Mouse (Mus musculus): ENCODE measurements around the gene Mdm2. TPM values are rescaled to one million over a fixed set of nuclear protein-coding genes. Genes with fewer than 3 reads are reported as not detected.

Mdm2 gene
- polyA plus RNA-seq, 1 experiment from 2014 or later = 38.2 TPM

DNA sequence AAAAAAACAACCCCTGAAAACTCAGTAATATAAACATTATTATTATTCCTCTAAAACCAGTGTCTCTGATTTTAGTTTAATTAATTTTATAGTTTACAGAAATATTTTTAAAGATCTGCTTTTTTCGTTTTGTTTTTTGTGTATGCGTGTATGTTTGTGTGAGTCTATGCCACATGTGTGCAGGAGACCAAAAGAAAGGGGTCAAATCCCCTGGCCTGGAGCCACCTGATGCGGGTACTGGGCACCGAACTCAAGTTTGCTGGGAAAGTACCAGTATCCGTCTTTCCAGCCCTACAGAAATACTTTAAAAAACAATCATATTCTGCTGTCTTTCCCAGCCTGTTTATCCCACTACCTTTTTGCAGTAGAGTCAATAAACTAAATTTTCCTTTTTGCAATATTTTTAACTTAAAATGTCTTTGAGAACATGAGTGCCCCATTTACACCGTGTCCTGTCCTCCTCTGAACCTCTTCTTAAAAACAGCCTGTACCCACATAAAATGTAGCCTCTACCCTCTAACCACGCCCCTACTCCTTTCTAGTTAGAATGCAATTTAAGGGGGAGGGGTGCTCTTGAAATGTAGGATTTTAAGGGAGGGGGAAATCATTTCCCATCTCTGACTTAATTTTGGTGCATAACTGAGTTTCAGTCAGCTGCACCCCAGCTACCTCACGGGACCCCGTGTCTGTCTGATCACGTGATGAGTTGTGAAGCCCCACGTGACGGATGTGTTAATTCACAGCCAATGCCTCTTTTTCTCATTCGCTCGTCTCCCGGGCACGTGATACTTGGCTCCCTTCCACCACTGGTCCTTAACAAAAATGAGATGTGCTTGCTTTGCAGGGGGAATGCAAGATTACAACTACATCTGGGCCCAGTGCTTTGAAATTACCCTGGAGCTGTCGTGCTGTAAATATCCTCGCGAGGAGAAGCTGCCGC is 35.2 kb downstream of the Mdm2 start:
- 0 out of 2 replicates have a peak overlapping the region, but pooled peaks have one; percentile 8 for H3K4me3 ChIP-seq (replicated peaks)

DNA sequence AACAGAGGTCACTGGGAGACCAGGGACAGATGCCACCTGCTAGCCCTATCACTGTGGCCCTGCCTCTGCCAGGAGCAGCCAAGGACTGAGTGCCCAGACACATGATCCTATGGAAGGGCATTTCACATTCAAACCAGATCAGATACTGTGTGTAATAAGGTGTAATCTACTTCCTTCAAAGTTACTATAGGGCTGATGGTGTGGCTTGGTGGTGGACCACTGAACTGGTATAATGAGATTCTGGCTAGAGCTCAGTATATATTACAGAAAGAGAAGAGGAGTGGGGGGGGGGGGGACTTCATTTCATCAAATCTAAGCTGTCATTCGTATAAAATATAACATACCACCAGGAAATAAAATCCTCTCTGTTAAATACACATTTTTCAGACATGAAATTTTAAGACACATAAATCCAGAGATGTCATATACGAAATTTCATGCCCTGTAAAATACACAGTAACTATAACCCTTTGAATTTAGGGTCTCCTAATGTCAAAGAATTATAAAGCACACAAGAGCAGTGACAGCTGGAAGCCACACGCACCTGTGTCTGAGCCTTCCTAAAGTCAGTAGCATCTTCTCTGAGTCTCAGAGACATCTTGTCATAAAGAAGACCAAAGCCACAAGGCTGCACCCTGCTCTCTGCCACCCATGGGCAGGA is 36.1 kb downstream of the Mdm2 start:
- 75% methylated on average over 3 of the region's 3 CpGs for WGBS
- no peak for ATAC-seq (ENCODE audit: insufficient read depth, low FRiP score, low read depth)
- no peak overlapping the region for H3K4me2 ChIP-seq
- H3K4me3 ChIP-seq (replicated peaks) = no peak overlapping the region
- no peaks in the 10 kb centered on the region for H3K36me3 ChIP-seq
- 0 out of 2 replicates have a peak, but pooled peaks cover 7% of the 10 kb centered on the region for H3K4me1 ChIP-seq
- H3K9me3 ChIP-seq = no peaks in the 10 kb centered on the region
- H3K27ac ChIP-seq = no peak overlapping the region
- H3K9ac ChIP-seq = no peak overlapping the region
- no peaks in the 10 kb centered on the region for H3K27me3 ChIP-seq (replicated peaks)

More for the DNA sequence above, 35.2 kb downstream of the Mdm2 start:
- Histone ChIP-seq H3K4me1 (0 out of 2 replicates have a peak, but pooled peaks cover 3% of the 10 kb centered on the region), H3K36me3 (no peaks in the 10 kb centered on the region), H3K9me3 (no peaks in the 10 kb centered on the region), H3K9ac (no peak overlapping the region), H3K27me3 (replicated peaks) (no peaks in the 10 kb centered on the region), H3K4me2 (peak overlapping the region; percentile 40), H3K27ac (no peak overlapping the region)
- ATAC-seq (ENCODE audit: insufficient read depth, low FRiP score, low read depth) = no peak
- 44% methylated on average over 20 of the region's 20 CpGs for WGBS

DNA sequence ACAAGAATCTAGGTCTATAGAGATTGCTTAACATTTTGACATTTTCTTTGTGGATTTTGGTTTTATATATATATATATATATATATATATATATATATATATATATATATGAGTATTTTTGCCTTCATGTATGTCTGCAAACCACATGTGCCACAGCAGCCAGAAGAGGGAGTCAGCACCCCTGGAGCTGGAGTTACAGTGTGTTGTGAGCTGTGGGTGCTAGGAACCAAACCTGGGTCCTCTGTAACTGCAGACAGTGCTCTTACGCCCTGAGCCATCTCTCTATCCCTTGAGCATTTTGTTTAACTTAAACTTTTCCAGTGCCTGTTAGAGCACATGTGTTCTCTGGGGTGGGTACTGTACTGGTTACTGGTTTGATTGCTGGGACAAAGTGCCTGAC is 36.6 kb downstream of the Mdm2 start:
- WGBS = 96% methylated on average over 1 of the region's 1 CpGs
- ATAC-seq (ENCODE audit: insufficient read depth, low FRiP score, low read depth) = no peak
- Histone ChIP-seq H3K4me1 (0 out of 2 replicates have a peak, but pooled peaks cover 9% of the 10 kb centered on the region), H3K27me3 (replicated peaks) (no peaks in the 10 kb centered on the region), H3K4me2 (no peak overlapping the region), H3K9me3 (no peaks in the 10 kb centered on the region), H3K27ac (no peak overlapping the region), H3K36me3 (no peaks in the 10 kb centered on the region), H3K4me3 (replicated peaks) (no peak overlapping the region), H3K9ac (no peak overlapping the region)

DNA sequence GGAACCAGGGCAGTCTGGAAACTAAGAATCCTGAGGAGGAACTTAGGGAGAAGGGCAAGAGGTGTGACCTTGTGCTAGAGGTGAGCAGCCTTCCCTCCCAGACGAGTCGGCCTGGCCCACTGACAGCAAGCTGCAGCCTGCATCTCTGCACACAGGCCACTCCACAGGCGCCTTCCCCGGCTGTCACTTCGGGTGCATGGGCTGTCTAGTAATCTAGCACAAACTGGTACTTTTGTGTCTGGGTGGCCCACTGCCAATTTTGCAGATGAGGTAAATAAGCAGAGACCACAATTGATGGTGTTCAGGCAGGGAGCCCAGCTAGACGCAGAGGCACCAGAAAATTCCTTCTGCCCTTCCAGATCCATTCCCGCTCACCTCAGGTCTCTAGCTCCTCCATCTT is 37.9 kb downstream of the Mdm2 start:
- H3K36me3 ChIP-seq = no peaks in the 10 kb centered on the region
- H3K9ac ChIP-seq = no peak overlapping the region
- no peak overlapping the region for H3K27ac ChIP-seq
- no peak overlapping the region for H3K4me2 ChIP-seq
- H3K4me3 ChIP-seq (replicated peaks) = no peak overlapping the region
- ATAC-seq (ENCODE audit: insufficient read depth, low FRiP score, low read depth) = no peak
- no peaks in the 10 kb centered on the region for H3K9me3 ChIP-seq
- 44% methylated on average over 7 of the region's 7 CpGs for WGBS
- H3K27me3 ChIP-seq (replicated peaks) = no peaks in the 10 kb centered on the region
- H3K4me1 ChIP-seq = 0 out of 2 replicates have a peak, but pooled peaks cover 9% of the 10 kb centered on the region

DNA sequence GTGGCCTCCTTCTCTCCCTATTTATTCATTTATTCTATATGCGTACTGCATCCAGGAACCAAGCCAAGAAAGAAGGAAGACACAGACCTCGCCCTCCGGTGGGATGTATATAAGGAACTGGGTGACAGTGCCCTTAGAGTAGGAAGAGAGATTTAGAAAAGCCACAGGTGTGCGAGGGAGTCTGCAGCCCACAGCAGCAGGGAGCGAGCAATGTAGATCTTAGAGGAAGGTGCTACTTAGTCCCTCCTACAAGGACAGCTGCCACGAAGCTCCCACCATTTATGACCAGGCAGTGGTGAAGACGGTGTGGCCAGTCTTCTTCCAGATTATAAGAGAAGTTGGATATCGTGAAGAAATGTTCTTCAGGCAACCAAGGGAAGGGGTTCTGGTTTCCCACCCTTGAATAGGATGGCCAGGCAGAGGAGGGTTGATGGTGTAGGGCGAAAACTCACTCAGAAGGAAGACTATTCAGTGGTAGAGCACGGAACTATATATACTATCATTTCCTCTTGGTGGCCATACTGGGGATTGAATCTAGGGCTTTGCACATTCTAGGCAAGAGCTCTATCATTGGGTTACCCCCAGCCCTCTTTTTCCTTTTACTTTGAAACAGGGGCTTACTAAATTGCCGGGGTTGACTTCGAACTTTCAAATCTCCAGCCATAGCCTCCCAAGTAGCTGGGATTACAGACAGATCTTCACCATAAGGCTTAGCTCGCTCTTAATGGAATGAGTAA is 38.5 kb downstream of the Mdm2 start:
- H3K4me2 ChIP-seq = no peak overlapping the region
- ATAC-seq (ENCODE audit: insufficient read depth, low FRiP score, low read depth) = no peak
- WGBS = 78% methylated on average over 13 of the region's 13 CpGs
- H3K9me3 ChIP-seq = no peaks in the 10 kb centered on the region
- H3K9ac ChIP-seq = no peak overlapping the region
- H3K4me1 ChIP-seq = 0 out of 2 replicates have a peak, but pooled peaks cover 9% of the 10 kb centered on the region
- H3K27me3 ChIP-seq (replicated peaks) = no peaks in the 10 kb centered on the region
- no peak overlapping the region for H3K4me3 ChIP-seq (replicated peaks)
- H3K36me3 ChIP-seq = no peaks in the 10 kb centered on the region
- H3K27ac ChIP-seq = no peak overlapping the region

DNA sequence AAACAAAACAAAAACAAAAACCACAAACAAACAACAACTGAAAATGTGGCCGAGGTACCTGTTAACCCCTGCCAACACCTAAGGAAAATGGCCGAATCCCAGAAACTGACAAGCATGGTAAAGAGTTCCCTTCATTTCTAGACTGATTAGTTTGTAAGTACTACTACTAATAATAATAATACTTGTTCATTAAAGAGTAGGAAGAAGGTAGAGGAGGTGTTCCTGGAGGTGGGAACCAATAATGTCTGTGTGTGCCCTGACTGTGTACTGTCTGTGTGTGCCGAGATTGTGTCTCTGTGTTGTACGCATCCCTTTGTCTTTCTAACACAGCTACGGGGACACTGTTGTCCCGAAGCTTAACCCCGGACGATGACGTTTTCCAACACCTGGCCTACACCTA is 39.3 kb downstream of the Mdm2 start:
- Histone ChIP-seq H3K27ac (no peak overlapping the region), H3K9ac (no peak overlapping the region), H3K9me3 (no peaks in the 10 kb centered on the region), H3K4me3 (replicated peaks) (no peak overlapping the region), H3K27me3 (replicated peaks) (no peaks in the 10 kb centered on the region), H3K4me1 (0 out of 2 replicates have a peak, but pooled peaks cover 5% of the 10 kb centered on the region), H3K36me3 (no peaks in the 10 kb centered on the region), H3K4me2 (no peak overlapping the region)
- WGBS = 83% methylated on average over 9 of the region's 9 CpGs
- no peak for ATAC-seq (ENCODE audit: insufficient read depth, low FRiP score, low read depth)

DNA sequence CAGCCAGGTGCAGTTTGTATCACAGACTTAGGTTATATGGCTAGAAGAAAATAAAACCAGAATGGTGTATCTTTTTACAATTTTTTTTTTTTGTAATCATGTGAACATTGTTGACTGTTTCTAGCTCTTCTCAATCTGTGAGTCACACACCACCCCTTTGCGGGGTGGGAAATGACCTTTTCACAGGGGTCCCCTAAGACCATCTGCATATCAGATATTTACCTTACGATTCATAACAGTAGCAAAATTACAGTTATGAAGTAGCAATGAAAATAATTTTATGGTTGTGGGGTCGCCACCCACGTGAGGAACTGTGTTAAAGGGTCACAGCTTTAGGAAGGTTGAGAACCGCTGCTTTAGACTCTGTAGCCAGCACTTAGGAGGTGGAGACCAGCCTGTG is 39.8 kb downstream of the Mdm2 start:
- H3K36me3 ChIP-seq = no peaks in the 10 kb centered on the region
- 83% methylated on average over 5 of the region's 5 CpGs for WGBS

DNA sequence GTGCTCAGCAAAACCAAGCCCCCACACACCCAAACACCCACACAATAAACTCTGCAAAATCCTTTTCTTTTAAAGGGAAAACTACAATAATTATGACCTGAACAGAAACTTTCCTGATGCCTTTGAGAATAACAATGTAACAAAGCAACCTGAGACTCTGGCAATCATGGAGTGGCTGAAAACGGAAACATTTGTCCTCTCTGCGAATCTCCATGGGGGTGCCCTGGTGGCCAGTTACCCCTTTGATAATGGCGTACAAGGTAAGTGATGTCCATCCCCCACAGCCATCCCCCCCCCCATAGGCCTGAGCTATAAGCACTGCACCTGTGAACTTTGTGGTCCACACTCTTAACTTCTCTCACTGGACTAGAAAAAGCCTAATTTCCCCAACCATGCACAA is 40.5 kb downstream of the Mdm2 start:
- Histone ChIP-seq H3K9me3 (no peaks in the 10 kb centered on the region), H3K27me3 (replicated peaks) (no peaks in the 10 kb centered on the region), H3K4me2 (no peak overlapping the region), H3K9ac (no peak overlapping the region), H3K4me1 (0 out of 2 replicates have a peak, but pooled peaks cover 5% of the 10 kb centered on the region), H3K4me3 (replicated peaks) (no peak overlapping the region), H3K36me3 (no peaks in the 10 kb centered on the region), H3K27ac (0 out of 2 replicates have a peak overlapping the region, but pooled peaks have one; percentile 31)
- 86% methylated on average over 3 of the region's 3 CpGs for WGBS
- ATAC-seq (ENCODE audit: insufficient read depth, low FRiP score, low read depth) = no peak

More for the DNA sequence above, 39.8 kb downstream of the Mdm2 start:
- Histone ChIP-seq H3K4me2 (no peak overlapping the region), H3K4me1 (0 out of 2 replicates have a peak, but pooled peaks cover 5% of the 10 kb centered on the region), H3K9ac (no peak overlapping the region), H3K4me3 (replicated peaks) (no peak overlapping the region), H3K27me3 (replicated peaks) (no peaks in the 10 kb centered on the region), H3K9me3 (no peaks in the 10 kb centered on the region), H3K27ac (no peak overlapping the region)
- ATAC-seq (ENCODE audit: insufficient read depth, low FRiP score, low read depth) = no peak

DNA sequence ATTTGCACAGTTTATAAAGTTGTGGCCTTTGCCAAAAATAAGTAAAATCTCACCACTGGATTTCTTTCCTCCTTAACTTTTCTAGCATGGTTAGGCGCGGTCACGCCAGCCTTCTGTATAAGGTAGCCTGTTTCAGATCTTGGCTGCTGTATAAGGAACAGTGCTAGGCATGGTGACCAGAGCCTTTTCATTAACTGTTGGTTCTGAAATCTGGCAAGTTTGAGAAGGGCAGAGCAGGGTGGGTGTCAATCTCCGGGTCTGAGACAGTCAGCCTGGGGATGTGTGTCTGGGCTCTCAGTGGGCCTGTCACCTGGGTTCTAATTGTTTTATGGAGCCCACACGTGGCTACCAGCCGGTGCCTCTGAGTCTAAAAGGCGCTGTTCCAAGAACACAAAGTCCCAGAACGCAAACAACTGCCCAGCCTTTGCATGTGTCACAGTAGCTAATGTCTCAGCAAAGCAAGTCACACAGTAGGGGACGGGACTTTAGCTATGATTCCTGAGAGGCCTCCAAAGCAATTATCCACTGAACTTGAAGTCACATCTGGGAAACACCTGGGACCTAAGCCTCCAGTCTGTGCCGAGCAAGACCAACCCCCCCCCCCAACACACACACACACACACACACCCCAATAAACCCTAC is 41.0 kb downstream of the Mdm2 start:
- 51% methylated on average over 10 of the region's 10 CpGs for WGBS
- Histone ChIP-seq H3K36me3 (no peaks in the 10 kb centered on the region), H3K4me3 (replicated peaks) (no peak overlapping the region), H3K4me1 (0 out of 2 replicates have a peak, but pooled peaks cover 5% of the 10 kb centered on the region), H3K9me3 (no peaks in the 10 kb centered on the region), H3K27me3 (replicated peaks) (no peaks in the 10 kb centered on the region), H3K27ac (peak overlapping the region; percentile 31; the same call in 1 of the 2 replicates), H3K9ac (no peak overlapping the region), H3K4me2 (no peak overlapping the region)
- 0 out of 2 replicates have a peak, but pooled peaks have one; percentile 24 for ATAC-seq (ENCODE audit: insufficient read depth, low FRiP score, low read depth)

DNA sequence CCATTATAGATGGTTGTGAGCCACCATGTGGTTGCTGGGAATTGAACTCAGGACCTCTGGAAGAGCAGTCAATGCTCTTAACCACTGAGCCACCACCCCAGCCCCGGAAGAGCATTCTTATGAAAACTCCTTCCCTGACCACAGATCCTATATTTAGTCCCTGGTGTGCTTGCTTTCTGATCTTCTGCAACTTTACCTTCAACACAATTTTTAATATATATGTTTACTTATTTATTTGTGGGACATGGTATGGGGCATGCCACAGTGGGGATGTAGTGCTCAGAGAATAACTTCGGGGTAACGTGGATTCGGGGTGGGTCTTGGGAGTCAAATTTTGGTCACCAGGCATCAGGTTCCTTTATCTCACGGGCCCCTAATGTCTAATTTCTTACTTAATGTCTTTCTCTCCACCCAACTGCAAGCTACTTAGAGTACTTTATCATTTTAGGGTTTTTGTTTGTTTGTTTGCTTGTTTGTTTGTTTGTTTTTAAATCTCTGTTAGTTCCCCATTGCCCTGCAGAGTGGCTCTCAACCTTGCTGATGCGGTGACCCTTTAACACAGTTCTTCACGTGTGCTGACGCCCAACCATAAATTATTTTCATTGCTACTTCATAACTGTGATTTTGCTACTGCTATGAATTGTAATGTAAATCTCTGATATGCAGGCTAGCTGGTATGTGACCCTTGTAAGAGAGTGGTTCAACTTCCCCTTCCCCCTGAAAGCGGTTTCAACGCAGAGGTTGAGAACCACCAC is 41.8 kb downstream of the Mdm2 start:
- WGBS = 70% methylated on average over 10 of the region's 10 CpGs
- Histone ChIP-seq H3K4me3 (replicated peaks) (no peak overlapping the region), H3K4me2 (no peak overlapping the region), H3K9ac (no peak overlapping the region), H3K9me3 (no peaks in the 10 kb centered on the region), H3K36me3 (no peaks in the 10 kb centered on the region), H3K4me1 (0 out of 2 replicates have a peak, but pooled peaks cover 5% of the 10 kb centered on the region), H3K27ac (peak overlapping the region; percentile 31; the same call in 1 of the 2 replicates), H3K27me3 (replicated peaks) (no peaks in the 10 kb centered on the region)
- no peak for ATAC-seq (ENCODE audit: insufficient read depth, low FRiP score, low read depth)
